Mouse (Mus musculus): ENCODE data around the gene 5830473C10Rik.
A peak's percentile ranks its signal among the peaks of the same experiment; 100 is the strongest.

Gene 5830473C10Rik

DNA sequence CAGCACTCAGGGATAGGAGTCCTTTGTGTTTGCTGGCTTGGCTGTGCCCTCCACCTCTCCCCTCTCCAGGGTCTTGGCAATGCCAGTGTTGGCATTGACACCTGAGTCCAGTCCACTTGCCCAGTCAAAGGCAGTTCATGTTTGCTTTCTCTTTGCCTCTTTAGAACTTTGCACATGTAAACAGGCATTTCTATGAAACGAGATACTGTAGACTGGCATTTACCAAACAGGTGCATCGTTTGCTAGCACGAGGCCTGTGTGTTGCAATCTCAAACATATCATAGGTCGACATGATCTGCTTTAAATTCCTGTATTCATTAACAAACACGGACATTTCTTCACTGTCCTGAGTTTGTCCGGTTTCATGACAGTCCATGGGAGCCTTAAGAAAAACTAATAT, at the start of gene 5830473C10Rik:
TSS of gene 5830473C10Rik (plus strand) at position 365 of the 400 bp plus-strand sequence.
- DNase-seq (ENCODE audit: low spot score in 2 of 2): no peak

DNA sequence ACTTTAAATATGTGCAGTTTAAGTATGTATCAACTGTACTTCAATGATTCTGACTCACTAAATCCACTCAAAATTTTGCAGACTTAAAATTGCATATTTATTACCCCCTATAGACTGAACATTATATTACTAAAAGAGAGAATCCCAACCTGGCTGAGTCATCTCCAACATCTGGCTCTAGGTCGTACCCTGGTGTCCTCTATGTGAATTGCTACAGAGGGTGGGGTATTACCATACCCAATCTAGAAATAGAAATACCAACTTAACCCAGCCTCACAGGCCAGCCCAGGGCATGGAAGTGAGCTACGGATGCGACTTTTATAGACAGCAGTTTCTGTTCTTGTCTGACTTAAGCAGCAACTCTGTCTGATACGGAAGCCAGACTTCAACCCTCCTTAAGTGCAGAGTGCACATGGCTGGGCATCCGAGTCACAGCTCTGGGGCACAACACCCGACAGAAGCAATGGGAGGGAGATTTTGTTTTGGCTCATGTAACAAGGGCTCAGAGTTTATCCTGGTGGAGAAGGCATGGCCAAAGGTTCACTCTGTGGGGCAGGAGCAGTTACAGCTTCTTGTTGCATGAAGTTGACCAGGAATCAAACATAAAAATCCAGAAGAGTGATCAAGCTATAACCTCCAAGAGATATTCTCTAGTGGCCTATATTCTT, 48.5 kb upstream of the 5830473C10Rik start:
- DNase-seq (ENCODE audit: low spot score in 2 of 2): no peak

DNA sequence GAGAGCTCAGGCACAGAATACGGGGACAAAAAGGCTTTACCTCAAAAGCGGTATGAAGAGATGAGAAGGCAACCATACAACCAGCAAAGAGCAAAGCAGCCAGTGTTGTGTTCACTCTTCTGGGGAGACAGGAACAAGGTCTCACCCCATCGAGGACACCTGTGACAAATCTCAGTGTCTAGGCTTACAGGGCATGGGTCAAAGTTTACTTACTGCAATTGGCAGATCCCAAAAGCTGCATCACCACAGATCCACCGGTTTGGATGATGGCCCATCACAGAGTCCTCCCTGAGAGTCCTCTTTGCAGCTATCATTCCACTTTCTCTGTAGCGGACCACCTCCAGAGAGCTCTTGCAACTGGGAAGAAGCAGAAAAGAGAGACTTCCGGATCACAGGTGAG, 45.3 kb upstream of the 5830473C10Rik start:
- no peak for DNase-seq (ENCODE audit: low spot score in 2 of 2)

DNA sequence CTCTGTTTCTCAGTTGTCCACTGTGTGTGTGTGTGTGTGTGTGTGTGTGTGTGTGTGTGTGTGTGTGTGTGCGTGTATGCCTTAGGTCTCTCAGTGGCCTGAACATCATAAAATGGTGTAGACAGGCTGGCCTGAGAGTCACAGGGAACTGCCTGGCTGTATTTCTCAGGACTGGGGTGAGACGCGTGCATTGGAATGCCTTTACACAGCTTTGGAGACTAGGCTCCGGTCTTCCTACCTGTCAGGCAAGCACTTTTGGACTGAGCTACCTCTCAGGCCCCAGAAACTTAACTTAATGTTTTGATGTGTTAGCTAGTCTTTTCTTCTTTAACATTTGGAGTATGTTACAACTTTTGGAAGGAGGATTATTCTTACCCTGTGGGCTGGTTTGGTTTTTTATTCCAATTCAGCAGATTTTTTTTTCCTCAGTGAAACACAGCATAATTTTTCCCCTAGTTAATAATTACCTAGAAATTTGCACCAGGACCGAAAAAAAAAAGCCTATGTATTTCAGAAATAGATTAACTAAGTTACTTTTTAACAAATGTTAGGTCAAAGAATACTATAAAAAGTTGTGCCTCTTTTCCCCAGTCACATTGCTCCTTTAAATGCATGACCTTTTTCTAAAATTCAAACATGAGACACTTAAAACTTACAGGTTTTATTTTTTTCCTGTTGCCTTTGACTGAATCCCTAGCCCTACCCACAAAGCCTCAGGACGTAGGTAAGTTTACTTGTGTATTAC, 42.4 kb upstream of the 5830473C10Rik start, which contains the start of gene Afm:
TSS of gene Afm (plus strand) at position 577 of the 745 bp plus-strand sequence.
- no peak for DNase-seq (ENCODE audit: low spot score in 2 of 2)

DNA sequence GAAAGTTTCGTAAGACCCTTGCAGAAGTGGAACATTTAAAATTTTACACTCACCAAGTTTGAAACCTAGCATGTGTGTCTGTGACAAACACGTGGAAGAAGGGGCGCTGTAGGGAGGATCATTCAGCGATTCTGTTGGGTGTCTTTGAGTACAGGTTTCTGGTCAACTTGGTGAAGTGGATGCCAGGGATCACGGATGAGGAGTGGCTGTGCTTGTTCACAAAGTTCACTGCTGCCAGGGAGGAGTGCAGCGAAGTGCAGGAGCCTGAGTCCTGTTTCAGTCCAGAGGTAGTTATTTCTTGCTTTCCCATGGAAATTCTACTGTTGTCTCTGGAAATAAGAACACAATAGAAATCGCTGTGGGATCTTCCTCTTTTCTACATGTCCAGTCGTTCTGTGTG, 9.7 kb upstream of the 5830473C10Rik start:
- DNase-seq (ENCODE audit: low spot score in 2 of 2): no peak

DNA sequence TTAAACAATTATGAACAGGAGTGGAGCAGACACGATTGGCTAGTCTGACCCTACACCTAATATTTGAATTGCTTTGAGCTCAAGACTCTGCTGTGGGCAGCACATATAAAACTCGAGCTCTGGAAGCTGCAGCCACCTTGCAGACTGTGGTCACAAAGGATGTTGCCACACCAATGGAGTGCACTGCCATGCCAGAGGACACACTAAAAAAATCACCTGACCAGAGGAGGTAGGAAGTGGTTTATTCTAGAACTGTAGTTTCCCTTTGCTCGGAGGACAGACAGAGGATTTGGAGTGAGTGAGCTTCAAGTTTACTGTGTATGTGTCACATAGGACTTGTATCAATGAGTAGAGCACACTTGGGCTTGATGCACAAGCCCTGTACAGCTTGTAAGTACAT, 4.9 kb upstream of the 5830473C10Rik start:
- no peak for DNase-seq (ENCODE audit: low spot score in 2 of 2)

DNA sequence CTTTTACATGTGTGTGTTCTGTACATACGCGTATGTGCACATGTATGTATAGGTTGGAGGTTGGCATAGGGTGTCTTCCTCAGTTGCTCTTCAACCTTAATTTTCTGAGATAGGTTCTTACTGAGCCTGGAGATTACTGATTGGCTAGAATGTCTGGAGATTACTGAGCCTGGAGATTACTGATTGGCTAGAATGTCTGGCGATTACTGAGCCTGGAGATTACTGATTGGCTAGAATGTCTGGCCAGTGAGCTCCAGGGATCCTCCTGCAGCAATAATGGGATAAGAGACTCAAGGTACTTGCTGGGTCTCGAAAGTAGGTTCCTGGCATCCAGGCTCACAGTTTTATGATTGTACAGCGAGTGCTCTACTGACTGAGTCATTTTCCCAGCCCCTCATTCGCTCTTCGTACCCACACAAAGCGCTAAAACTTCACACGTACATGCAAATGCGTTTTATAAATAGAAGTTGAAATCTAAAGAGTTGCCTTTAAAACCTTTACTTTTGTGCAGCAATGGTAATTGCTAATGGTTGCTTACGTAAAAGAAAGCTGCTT, 891 bp downstream of the 5830473C10Rik start:
- peak; percentile 48 to 58 for DNase-seq (ENCODE audit: low spot score in 2 of 2)

DNA sequence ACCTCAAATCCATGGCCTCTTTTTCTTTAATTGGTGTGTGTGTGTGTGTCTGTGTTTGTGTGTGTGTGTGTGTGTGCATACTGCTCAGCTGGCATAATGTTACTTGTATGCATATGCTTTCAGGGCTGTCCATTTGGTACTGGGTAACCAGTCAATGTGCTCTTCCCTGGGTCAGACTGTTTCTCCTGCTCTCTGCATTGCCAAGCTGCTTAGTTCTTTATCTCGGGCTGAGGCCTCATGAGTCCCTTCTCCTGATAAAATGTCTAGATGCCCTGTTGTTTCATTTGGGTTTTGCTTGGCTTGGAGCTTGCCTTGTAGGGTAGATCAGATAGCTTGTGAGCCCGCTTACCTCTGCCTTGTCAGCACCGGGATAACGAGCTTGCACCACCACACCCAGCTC, 2.0 kb downstream of the 5830473C10Rik start:
- DNase-seq (ENCODE audit: low spot score in 2 of 2): no peak

DNA sequence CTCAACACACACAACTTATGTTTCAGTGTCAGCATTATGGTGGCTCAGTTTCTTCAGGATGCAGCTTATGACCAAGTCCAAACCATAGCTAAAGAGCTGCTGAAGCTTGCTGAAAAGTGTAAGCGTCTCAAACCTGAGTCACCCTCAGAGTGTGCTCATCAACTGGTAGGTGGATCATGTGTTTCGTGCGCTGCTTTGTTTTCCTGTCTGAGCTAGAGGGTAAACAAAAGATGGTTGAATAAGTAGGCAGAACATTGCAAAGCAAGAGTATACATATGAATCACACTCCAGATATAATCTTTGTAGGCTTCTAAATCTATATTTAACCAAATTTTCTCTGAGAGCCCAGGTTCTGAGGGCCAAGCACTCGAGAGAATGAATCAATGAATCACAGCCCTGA, 3.3 kb downstream of the 5830473C10Rik start:
- DNase-seq (ENCODE audit: low spot score in 2 of 2): peak; percentile 38 to 62

DNA sequence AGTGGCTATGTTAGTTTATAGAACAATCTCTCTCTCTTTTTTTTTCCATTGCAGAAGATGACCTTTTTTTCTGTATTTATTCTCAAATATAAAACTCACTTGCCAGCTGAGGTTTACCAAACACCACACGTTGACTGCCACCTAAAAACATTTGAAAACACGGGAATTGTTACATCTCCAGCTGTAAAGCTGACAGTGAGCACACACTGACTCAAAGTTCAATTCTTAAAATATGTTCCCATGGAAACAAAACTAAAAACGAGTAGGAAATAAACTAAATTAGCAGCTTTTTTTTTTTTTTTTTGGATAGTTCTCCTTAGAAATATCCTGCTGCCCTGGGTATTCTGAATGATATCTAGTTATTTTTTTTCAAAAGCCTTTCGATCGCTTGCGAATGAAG, 4.3 kb downstream of the 5830473C10Rik start:
- DNase-seq (ENCODE audit: low spot score in 2 of 2): no peak

DNA sequence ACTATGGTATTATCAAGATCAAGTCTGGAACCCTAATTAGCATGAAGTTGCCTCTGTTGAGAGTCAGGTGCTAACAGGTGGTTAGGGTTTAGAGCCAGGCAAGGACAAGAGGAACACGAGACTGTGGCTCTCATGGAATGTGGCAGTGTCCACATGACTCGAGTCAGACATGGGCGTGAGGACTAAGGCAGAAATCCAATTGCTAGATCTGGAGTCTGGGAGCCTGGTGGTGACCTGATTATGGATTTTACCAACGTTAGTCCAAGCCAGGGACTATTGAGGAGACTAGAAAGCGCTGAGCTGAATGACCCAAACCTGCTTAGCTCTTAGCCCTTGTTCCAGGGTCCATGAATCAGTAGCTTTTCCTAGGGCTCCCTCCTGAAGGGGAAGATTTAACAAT, 6.9 kb downstream of the 5830473C10Rik start:
- DNase-seq (ENCODE audit: low spot score in 2 of 2): no peak

DNA sequence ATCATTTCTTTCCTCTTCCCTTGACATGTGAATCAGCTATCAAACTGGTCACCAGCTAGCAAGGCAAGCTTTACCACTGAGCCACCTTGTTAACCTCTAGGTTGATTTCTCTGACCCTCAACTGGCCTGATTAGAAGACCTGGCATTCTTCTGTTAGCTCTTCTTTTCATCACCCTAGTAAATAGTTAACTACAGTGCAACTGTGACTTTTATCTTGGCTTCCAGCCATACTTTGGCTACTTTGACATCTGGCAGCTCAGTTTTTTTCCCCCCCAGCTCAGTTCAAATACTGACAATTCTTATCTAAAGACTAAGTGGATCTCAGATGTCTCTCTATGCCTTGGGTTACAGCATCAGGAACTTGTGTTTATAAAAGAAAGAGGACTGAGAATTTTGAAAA, 7.4 kb downstream of the 5830473C10Rik start:
- no peak for DNase-seq (ENCODE audit: low spot score in 2 of 2)

DNA sequence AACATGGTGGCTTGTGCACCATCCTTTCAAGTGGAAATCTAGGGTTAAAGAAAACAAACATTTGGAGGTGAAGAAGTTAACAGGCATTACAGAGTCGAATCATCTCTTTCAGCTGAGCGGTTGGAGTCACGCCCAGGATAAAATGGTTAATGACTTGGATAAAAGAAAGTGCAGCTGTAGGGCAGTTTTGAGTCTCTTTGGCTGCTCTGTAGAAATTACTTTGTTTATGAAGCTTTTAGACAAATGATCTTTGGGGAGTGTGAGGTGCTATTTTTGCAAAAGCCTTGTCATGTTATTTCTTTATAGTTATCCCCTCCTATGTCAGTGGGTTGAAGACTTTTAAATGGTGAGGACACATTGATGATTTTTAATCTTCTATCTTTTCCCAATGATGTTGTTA, 10.3 kb downstream of the 5830473C10Rik start:
- DNase-seq (ENCODE audit: low spot score in 2 of 2): no peak

DNA sequence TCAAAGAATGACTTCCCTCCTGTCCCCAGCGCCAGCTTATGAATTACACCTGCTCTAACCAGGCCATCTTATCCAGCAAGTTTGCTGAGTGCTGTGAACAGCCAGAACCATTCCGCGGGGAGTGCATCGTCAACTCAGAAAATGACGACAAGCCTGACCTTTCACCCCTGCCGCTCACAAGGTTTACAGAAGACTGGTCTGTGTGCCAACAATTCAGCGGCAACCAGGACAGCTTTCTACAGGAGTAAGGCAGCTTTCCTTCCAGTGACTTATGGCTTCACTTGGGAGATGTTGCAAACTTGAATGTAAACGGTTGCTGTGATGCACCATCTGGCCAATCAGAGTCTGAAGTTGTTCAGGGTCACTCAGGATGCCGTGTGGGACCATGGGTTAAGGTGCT, 16.8 kb downstream of the 5830473C10Rik start:
- no peak for DNase-seq (ENCODE audit: low spot score in 2 of 2)

DNA sequence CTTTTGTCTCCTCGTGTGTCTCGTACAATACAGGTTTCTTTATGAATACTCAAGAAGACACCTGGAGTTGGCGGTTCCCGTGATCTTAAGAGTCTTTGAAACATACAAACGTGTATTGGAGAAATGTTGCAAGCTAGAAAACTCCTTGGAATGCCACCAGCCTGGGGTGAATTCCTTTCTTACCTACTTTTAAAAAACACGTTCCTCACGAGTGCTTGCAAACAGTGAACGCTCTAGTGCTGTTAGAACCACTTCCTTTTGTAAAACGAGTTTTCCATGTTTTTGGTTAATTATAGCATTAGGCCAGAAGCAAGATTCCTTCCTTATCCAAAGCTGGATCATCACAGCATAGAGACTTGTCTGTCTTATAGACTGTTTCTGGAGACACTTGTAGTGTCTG, 18.6 kb downstream of the 5830473C10Rik start:
- DNase-seq (ENCODE audit: low spot score in 2 of 2): no peak

DNA sequence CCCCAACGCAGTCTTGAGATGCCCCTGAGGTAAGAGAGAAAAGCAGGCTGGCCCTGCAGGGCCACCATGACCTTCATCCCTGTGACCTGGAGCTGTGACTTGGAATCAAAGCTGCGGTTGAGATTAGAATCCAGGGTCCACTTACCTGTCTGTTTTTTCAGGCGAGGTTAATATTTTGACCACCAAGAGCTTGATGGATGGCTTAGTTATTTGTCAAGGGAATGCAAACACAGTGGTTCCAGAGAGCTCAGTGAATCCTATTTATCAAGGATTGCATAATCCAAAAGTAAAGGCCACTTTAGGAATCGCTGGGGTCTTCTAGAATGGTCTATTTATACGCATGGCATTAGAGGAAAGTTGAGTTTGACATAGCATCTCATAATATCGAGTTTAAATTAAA, 21.3 kb downstream of the 5830473C10Rik start:
- DNase-seq (ENCODE audit: low spot score in 2 of 2): no peak

DNA sequence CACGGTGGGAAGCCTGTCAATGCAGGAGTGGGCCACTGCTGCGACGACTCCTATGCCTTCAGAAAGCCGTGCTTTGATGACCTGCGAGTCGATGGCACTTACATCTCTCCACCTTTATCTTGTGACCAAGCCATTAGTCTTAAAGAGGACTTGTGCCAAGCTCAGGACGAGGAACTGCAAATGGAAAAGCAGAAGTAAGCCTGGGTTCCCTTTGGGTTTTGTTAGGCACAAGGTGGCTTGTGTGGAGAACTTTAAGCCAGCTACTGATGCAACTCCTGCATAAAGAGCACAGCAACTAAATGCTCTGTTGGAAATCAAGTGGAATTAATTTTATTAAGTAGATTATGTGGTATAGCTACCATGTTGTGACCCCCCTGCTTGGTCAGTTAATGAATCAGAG, 23.9 kb downstream of the 5830473C10Rik start:
- DNase-seq (ENCODE audit: low spot score in 2 of 2): no peak

DNA sequence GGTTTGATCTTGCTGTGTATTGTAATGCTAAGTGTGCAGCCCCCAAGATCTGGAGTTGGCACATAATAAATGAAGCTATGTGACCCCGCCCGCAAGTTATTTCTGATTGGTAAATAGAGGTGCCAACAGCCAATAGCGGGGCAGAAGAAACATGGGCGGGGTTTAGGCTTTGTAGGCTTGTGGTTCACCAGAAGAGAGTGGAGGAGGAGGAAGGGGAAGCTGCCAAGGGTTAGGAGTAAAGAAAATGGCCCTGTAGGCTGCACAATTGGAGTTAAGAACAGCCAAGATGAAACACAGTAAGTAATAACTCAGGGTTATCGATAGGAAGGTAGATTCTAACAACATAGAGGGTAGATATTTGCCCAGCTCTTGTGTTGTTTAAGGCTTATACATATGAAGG, 25.6 kb downstream of the 5830473C10Rik start:
- DNase-seq (ENCODE audit: low spot score in 2 of 2): no peak

DNA sequence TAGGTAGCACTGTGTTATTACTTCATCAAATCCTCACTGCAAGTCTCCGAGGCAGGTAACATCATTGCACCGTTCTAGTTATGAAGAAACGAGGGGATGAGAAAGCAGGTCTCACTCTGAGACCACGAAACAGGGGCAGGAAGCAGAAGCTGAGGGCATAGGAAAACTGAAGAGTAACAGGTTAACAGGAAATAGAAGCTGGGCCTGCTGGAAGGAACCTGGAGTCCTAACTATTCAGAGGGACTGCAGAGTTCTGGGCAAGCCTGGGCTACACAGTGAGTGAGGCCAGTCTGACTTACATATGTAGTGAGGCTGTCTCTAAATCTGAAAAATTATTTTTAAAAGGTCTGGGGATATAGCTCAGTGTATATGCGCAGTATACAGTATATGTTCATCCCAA, 27.2 kb downstream of the 5830473C10Rik start:
- no peak for DNase-seq (ENCODE audit: low spot score in 2 of 2)

DNA sequence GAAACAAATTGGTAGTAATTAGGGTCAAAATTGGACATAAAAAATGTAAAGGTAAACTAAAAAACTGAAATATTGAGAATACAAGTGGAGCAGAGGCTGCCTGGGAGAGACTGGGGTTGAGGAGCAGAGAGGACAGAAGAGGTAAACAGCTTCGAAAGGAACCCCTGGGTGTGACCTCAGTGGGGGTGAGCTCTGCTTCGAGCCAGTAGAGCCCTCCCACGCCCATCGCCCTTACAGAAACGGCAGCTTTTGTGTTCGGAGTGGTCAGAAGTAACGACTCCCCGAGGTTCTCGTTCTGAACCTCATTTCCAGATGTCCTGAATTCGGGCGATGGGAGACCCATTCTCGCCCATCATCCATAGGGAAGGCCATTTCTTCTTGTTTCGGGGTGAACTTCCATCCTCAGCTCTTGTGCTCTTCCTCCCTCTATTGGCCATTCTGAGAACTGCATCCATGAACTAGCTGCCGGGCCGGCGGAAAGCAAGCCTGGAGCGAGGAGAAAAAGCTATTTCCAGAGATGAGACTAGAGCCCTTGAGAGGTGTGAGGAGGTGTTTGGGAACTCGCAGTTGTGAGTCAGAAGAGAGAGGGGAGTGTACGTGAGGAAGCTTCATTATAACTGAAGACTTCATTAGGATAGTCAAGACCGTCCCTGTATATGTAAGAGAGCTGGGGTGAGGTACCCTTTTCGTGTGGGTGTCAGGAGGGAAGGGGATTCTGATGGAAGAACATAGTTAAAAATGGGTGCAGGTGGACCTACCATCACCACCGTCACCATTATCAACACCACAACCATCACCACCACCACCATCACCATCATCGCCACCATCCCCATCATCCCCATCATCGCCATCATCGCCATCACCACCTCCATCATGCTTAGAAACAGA, 28.0 kb downstream of the 5830473C10Rik start:
- DNase-seq (ENCODE audit: low spot score in 2 of 2): peak; percentile 67 to 94

DNA sequence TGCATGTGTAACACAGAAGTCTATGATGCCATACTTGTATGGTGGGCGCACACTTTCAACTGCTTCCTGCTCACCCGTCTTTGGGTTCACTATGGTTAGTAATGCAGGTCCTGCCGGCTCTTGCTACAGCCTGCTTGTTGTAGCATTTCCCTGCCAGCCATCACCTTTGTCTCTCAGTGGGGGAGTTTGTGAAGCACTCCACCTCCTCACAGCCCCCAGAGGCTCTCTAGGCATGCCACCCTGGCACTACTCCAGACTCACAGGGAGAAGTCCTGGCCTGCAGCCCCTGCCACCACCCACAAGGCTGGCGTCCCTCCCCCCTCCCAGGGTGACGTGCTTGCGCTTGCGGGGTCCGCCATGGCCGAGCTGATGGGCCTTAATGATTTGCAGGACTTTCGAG, 29.8 kb downstream of the 5830473C10Rik start:
- no peak for DNase-seq (ENCODE audit: low spot score in 2 of 2)

DNA sequence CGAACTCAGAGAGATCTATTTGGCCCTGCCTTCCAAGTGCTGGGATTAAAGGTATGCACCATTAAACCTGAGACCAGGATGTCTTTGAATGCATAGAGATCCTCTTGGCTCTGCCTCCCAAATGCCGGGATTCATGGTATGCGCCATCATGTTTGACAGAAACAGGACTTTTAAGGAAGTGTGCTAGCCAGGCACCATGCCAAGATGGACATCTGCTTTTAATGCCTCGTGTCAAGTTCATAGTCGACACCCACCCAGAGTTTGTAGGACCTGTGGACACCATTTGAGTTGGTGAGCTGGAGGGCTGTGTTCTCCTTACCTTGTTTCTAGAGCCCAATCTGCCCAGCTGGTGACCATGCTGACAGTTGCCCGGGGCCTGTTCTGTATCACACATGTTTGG, 31.0 kb downstream of the 5830473C10Rik start:
- no peak for DNase-seq (ENCODE audit: low spot score in 2 of 2)

Measured in left cerebral cortex, adult 9 months (tissue).